Mouse (Mus musculus) CD4-positive, CD25-positive, alpha-beta regulatory T cell, adult 2 months (primary cell): ENCODE results near the gene Rbm20.

Experiments used
- DNase-seq: peaks from one replicate; pipeline ENCODE4 v3.0.0-alpha.2; 2012; ENCODE audit warnings: low read depth, low spot score

The Rbm20 gene

DNA sequence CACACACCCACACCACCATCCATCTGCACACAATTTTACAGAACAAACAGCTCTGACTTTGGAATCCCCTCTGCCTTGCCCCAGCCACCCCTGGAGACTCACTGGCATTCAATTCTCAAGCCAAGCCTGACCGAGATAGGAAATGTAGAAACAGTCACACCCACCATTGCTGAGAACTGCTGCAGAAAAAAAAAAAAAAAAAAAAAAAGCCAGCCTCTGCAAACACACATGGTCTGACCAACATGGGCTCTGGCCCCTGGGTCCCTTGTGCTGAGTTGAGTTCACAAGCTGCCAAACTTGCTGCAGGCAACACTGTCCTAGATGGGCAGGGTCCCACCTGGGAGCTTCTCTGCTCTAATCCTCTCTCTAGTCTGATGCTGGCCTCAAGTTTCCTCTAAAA is 200.7 kb downstream of the Rbm20 start:
- DNase-seq, result no peak

DNA sequence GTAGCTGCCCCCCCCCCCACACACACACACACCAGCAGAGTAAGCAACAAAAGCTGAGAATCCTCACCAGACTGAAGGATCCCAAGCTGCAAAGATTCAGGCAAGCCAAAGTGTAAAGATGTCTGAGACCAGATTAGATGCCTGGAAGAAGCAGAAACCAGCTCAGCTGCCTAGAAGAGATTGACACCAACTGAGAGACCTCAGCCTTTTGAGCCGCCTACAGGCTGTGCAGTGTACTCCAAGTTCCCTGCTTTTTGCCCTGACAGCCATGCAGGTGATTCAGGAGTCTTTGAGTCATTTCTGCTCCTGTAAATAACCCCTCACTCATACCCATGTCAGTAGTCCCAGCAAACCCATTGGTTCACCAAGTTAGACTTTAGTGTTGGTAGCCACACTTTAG is 203.4 kb downstream of the Rbm20 start:
- DNase-seq, result no peak

DNA sequence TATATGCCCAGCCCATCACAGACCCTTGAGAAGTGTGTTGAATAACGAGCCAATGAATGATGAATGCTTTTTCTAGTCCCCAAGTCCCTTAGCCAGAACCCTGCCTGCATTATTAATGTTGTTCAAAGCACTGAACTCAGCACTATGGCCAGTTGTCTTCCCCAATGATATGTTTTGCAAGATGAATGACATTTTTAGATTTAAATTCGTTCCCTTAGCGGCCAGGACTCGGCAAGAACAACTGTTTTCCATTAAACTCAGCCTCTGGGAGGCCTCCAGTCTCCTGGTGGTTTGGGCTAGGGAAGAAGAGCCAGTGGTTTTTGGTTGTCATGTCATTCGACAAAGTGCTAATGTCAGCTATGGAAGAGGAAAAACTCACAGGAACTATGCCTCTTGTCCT is 204.7 kb downstream of the Rbm20 start:
- DNase-seq, result no peak

DNA sequence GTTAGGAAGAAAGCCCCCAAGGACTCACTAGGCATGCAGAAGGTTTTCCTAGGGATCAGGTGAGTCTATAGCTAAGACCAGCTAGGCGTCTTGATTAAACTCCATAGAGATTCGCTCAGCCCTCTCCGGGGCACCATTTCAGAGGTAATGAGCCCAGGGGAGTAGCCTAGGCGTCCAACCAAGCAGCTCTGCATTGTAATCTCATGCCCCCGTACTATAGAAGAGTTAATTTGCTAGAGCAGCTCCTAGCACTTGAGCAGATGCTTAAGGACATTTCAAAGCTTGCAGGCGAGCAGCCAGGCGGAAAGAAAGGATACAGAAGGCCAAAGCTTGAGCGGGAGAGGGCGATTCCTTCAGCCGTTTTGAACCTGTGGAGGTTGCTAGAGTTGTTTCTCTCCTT is 208.3 kb downstream of the Rbm20 start:
- no peak for DNase-seq

DNA sequence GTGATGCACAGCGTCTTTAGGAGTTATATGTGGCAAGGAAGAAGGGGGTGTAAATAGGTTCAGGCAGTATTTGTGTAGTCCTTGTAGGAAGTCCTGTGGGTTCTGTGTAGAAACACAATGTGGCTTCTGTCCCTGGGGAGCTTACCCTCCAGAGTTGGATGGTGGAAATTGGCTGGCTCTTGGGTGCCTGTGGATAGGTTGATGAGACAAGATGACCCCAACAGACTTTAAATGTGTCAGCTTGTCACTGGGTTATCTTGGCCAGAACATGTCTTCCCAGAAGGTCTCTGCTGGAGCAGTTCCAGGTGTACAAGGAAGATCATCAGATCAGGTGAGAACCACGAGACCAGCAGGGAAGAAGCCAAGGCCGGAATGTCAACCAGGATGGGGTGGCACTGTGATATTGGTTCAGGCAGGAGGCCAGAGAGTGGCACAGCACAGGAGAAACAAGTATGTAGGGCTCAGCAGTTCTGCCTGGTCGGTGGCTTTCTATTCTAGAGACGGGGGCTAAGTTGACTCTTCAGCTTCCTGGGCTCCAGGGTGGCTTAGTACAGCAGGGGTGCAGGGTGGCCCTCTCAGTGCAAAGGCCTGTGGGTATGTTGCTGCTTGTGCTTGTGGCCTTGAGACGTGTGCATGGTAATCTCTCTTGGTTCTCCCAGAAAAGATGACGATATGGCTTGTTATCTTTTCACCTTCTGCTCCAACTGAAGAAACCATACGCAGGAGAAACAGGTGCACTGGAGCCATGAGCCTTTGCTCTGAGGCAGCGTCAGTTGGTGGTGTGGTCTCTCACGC is 209.7 kb downstream of the Rbm20 start:
- DNase-seq, result no peak

DNA sequence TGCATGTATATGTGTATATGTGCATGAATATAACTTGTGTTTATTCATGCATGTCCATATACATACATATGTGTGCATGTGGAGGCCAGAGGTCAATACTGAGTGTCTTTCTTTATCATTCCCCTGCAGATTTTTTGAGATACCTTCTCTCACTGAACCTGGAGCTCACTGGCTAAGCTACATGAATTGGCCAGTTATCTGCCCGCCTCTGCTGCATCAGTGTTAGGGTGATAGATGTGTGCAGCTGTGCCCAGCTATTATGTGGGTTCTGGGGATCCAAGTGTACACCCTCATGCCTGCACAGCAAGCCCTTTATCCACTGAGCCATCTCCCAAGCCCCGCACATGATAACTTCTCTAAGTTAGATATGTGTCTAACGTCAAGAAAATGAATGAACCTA is 210.7 kb downstream of the Rbm20 start:
- no peak for DNase-seq

GRCm38 (mm10) chr19:53888331-53888730 is 211.2 kb downstream of the Rbm20 start:
- DNase-seq, result peak; percentile 55

DNA sequence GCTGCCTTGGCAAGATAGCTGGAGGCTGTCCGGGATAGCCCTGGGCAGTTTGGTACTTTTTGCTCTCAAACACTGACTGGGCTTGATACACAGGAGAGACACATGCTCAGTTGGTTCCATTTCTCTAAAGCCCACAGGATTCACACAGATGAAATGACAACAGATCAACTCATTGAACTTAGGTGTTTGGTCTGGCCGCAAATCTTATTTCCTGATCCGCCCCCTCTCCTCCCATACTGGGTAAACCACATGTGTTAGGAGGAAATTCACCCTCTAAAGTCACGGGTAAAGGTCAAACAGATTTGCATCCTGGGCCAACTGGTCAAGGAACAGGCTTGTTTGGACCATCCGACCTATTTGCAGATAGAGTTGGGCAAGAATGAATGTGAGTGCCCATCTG is 212.4 kb downstream of the Rbm20 start:
- DNase-seq, result peak; percentile 71

DNA sequence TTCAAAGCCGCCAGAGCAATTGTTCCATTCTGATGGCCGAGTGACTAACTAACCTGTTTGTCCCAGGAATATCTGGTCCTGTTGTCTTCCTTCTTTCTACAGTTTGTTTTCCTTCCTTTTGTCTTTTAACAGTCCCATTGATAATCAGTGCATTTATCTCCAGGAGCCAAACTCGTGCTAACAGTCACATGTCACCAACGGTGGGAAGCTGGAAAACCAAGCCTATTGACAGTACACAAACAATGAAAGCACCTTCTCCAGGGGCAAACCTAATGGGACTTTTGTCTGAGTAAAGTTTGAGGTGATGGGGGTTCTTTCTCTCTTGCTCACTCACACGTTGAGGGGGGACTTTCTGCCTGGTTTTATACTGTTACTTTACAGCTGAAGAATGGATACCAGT is 213.2 kb downstream of the Rbm20 start:
- DNase-seq, result no peak

GRCm38 (mm10) chr19:53890781-53891251 is 213.7 kb downstream of the Rbm20 start:
- DNase-seq, result peak; percentile 86

DNA sequence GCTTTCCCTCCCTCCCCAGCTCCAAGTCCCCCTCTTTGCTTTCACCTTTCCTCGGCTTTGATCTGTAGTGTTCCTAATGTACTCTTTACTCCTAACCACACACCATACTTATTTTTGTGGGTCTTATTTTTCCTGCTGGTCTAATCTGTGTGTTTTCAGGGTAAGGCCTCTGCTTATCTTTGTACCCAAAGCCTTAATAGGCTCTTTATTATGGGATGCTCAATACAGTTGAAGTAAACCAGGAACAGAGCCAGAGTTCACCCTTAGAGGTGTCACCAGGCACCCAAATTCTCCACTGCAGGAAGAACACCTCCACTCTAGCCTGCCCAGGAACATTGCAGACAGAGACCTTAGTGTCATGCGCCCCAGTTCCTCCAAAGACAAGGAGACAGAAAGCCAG is 214.5 kb downstream of the Rbm20 start:
- no peak for DNase-seq

DNA sequence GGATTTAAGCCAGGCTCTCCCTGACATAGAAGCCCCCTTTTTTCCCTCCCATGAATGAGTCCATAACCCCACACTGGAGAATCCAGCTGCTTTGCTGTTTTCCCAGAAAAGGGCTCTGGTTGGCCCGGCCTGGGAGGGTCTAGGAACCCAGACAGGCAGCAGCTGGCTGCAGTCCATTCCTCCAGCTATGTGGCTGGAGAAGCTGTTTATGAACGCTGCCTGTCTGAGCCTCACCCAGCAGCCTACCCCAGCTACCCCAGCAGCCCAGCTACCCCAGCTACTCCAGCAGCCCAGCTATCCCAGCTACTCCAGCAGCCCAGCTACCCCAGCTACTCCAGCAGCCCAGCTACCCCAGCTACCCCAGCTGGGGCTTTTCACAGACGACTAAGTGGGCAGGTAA is 215.0 kb downstream of the Rbm20 start, which contains the start of gene Pdcd4:
Pdcd4 (plus strand) TSS at position 171 of the 400 bp plus-strand sequence.
- DNase-seq, result peak; percentile 60

DNA sequence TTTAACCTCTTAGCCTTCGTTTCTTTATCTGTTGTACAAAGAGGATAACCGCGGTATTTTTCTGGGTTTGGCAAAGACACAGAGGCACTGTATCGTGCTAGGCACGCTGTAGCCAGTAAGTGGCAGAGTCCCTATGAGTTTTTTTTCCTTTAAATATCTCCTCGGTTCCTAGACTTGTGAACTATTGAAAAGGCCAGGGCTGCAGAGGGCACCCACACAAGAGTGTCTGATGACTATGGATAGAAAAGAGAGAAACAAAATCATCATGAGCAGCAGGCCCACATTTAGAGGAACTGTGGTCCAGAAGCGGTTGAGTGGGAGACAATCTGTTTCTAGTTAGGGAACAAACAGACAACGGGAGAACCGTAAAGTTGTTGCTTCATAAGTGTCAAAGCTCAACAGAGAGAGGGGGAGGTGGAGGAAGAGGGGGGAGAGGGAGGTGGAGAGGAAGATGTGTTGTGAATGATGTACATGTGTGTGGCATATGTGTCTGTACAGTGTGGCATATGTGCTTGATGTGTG is 215.8 kb downstream of the Rbm20 start:
- DNase-seq, result peak; percentile 53

DNA sequence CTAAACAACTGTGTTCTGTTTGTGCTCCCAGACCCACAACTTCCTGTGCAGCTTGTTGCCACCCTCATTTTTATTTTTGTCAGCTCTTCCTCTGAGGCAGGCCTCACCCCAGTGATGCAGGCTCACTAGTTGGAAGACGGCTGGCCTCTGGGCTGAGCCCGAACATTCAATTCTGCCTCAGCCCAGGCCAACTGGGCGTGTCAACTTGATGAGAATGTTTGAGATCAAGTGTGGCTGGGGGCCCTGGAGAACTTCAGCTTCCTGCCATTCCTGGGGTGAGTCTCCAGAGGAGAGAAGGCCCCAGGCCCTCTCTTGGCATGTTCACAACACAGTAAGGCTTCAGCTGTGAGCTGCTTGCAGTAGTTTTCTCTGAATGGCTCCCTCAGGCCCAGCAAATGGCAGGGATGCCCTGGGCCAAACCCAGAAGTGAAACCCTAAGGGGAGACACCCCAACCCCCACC is 216.6 kb downstream of the Rbm20 start:
- DNase-seq, result peak; percentile 77

- DNase-seq, result no peak
These were observed 217.5 kb downstream of the Rbm20 start for GRCm38 (mm10) chr19:53894538-53895121.

DNA sequence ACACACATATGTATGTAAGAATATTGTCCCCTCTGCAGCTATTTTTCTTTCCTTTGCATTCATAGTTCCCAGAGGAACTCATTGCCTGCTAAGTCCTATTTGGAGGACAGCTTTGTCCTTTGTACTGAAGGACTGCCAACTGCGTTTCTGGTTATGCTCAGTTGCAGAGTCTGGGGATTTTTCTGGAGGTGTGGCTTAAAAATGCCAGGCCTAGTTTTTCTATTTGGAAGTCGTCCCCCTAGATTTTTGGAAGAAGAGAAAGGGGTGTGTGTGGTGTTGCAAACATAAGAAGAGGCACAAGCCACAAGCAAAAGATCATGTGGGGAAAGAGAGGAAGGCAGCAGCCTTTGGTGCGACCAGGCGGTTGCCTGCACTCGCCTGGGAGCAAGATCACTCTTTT is 220.9 kb downstream of the Rbm20 start:
- DNase-seq, result no peak

DNA sequence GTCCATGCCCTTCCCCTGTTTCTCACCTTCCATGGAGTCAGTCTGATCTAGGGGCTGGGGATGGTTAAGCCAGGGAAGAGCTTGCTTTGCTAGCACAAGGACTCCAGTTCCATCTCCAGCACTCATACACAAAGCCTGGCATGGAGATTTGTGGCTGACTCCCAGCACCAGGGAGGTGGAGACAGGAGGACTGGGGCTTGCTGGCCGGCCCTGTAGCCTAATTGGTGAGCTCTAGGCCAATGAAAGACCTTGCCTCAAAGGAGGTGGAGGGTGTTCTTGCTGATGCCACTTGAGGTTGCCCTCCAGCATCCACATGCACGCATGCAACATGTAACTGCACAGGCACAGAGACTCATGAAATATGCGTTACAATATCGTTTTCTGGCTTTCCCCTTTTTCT is 221.4 kb downstream of the Rbm20 start:
- DNase-seq, result no peak

GRCm38 (mm10) chr19:53898970-53899900 is 222.1 kb downstream of the Rbm20 start:
- DNase-seq, result peak; percentile 74

- peak; percentile 78 for DNase-seq
These were observed 223.0 kb downstream of the Rbm20 start for GRCm38 (mm10) chr19:53899941-53900610.

- DNase-seq, result peak; percentile 70
These were observed 225.0 kb downstream of the Rbm20 start for GRCm38 (mm10) chr19:53901931-53902738.
